Mouse (Mus musculus) urinary bladder, adult 18-20 months (tissue): ENCODE results near the gene Gsk3a.
"Not testable (repeated sequence)": the region's sequence is repeated elsewhere in the genome, so short reads cannot be mapped to it uniquely, and the experiment has no call there.

Experiments
- DNase-seq, 2 experiments: peaks; one replicate each; pipeline ENCODE4 v3.0.0; 2022; ENCODE audit warnings: low spot score in 2 of 2, mixed read lengths in 2 of 2

Gsk3a gene

DNA sequence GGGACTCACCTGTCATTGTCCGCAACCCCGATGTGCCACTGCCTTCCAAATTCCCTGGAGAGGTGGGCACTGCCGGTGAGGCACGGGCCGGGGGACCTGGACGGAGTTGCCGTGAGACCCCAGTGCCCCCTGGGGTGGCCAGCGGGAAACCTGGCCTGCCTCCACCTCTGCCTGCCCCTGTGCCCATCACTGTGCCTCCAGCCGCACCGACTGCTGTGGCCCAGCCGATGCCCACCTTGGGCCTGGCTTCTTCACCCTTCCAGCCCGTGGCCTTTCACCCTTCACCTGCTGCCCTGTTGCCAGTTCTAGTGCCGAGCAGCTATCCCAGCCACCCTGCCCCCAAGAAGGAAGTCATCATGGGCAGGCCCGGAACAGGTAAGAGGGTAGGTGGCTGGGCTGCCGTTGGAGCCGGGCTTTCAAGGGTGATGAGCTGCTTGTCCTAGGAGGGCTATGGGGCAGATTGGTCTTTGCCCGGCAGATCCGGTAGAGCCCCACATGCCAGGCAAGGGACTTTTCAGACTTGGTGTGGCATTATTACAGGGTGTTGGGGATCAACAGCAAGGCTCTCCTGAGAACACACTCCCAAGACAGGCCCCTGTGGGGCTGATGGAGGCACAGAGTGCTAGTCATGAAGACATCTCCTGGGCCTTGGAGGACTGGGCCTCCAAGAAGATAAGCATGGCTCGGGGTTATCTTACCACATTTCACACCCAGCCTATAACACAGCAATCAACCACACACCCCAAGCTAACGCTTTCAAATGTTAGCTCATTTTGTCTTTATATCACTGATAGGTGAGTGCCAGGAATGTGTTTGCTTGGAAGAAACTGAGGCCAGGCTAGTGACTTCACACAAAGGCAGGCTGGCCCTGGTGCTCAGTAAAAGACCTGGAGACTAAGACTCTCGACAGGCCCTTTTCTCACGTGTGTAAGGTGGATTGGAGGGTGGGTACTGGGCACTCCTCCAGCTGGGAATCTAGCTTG is 35.9 kb upstream of the Gsk3a start:
- DNase-seq = no peak

DNA sequence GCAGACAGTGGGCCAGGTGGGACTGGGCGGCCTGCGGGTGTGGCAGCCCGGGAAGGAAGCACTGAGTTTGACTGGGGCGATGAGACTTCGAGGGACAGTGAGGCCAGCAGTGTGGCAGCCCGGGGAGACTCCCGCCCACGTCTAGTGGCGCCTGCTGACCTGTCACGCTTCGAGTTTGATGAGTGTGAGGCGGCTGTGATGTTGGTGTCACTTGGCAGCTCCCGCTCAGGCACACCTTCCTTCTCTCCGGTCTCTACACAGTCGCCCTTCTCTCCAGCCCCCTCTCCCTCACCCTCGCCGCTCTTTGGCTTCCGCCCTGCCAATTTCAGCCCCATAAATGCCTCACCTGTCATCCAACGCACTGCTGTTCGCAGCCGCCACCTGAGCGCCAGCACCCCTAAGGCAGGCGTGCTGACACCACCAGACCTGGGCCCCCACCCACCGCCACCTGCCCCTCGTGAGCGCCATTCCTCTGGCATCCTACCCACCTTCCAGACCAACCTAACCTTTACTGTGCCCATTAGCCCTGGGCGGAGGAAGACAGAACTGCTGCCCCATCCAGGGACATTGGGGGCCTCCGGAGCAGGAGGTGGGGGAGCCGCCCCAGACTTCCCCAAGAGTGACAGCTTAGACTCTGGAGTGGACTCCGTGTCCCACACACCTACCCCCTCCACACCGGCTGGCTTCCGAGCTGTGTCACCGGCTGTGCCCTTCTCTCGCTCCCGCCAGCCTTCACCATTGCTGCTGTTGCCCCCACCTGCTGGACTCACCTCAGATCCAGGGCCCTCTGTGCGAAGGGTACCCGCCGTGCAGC is 35.0 kb upstream of the Gsk3a start:
- DNase-seq = no peak

DNA sequence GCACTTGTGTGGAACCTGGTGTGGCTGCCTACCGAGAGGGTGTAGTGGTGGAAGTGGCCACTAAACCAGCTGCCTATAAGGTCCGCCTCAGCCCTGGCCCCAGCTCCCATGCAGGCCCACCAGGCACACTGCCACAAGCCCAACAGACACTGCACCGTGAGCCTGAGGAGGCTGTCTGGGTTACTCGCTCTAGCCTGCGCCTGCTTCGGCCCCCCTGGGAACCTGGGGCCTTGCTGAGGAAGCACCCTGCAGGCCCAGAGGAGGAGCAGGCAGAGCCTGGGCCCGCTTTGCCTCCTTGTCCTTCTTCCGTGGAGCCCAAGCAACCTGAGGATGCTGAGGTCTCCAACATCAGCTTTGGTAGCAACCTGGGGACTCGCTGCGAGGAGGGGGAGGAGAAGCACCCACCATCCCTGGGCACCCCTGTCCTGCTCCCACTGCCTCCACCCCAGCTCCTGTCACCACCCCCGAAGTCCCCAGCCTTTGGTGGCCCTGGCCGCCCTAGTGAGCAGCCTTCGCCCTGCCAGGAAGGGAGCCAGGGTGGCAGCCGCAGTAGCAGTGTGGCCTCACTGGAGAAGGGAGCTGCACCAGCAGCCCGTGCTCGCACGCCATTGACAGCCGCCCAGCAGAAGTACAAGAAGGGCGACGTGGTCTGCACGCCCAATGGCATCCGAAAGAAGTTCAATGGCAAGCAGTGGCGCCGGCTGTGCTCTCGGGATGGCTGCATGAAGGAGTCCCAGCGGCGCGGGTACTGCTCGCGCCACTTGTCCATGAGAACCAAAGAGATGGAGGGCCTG is 34.2 kb upstream of the Gsk3a start:
- DNase-seq = no peak

DNA sequence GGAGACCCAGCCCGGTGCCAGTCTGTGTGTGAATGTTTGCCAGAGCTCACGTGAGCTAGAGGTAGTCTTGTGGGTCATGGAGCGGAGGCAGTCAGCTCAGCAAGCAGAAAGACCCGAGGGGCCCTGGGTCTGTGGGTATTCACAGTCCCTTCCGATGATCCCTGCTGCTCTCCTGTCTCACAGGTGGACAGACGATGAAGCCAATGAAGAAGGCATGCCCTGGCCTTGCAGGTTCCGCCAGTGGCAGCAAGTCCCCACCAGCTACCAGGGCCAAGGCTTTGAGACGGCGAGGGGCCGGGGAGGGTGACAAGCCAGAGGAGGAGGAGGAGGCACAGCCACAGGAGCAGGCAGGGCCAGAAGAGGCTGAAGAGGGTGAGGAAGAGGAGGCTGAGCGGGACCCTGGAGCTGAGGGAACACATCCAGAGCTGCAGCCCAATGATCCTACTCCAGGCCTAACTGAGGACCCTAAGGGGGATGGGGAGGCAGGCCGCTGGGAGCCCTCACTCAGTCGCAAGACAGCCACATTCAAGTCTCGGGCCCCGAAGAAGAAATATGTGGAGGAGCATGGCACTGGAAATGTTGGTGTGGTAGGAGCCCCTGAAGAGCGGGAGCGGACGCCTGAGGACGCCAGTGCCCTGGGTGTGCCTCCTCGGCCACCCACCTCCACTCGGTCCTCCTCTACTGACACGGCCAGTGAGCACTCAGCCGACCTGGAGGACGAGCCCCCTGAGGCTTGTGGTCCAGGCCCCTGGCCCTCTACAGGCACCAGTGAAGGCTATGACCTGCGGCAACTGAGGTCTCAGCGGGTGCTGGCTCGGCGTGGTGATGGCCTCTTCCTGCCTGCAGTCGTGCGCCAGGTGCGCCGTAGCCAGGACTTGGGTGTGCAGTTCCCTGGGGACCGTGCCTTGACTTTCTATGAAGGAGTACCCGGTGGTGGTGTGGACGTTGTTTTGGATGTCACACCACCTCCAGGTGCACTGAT is 33.3 kb upstream of the Gsk3a start:
- DNase-seq = no peak

DNA sequence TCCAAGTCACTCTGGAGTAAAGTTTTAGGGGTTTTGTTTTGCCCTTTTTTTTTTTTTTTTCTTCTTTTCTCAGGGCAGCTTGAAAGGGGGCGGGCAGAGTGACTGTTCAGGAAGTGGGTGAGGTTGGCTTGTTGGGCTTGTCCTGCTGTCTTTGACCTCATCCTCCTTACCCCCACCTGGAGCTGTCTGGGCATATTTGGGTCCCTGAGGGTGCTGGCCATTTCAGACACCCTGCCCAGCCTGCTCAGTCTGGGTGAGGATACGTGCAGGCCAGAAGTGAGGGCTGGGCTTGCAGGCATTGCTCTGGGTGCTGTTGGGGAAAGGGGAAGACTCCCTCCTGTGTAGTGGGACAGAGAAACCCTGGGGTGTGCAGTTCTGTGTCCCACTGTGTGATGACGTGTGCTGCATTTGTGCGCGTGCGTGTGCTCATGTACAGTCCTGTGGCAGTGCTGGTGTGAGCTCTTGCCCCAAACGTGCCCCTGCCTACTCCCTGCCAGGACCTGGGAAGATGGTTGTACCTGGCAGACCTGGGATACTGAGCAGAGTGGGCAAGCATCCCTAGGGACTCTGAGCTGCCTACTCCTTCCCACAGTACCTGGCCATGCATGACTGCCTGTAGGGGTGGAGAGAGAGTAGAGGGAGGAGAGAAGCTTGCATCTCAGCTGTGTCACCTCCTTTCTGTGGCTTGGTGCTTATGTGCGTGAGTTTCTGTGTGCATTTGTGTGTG is 32.1 kb upstream of the Gsk3a start:
- no peak for DNase-seq

DNA sequence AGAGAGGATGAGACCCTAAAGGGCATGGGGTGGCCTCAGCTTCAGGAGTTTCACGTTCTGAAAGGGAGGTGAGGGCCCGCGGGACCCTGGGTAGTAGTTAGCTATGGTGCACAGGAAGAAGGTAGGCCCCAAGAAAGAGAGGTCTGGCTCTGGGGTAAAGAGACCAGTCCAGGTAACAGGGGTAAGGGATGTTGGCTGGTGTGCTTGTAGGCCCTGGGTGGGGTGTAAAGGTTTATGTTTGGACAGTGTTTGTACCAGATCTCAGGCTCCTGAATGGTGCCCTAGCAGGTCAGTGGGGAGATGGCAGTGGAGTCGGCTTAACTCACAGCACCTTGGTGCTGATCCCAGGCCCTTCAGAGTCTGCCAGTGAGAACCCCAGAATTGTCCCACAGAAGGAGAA is 31.4 kb upstream of the Gsk3a start:
- no peak for DNase-seq

DNA sequence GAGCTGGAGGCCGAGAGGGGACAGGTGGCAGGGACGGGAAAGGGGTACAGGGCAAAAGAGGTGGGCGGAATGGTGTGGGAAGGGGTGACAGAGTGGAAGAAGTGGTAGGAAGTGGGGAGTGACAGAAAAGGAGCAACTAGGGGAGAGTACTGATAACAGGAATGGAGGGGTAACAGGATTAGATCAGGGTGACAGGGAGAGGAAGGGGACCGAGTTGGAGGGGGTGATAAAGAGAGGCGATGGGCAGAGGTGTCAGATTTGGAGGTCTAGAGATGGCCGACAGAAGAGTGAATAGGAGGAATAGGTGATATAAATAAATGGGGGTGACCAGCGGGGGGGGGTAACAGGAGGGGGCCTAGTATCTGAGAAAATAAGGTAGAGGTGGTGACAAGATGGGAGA is 30.9 kb upstream of the Gsk3a start:
- no peak for DNase-seq

DNA sequence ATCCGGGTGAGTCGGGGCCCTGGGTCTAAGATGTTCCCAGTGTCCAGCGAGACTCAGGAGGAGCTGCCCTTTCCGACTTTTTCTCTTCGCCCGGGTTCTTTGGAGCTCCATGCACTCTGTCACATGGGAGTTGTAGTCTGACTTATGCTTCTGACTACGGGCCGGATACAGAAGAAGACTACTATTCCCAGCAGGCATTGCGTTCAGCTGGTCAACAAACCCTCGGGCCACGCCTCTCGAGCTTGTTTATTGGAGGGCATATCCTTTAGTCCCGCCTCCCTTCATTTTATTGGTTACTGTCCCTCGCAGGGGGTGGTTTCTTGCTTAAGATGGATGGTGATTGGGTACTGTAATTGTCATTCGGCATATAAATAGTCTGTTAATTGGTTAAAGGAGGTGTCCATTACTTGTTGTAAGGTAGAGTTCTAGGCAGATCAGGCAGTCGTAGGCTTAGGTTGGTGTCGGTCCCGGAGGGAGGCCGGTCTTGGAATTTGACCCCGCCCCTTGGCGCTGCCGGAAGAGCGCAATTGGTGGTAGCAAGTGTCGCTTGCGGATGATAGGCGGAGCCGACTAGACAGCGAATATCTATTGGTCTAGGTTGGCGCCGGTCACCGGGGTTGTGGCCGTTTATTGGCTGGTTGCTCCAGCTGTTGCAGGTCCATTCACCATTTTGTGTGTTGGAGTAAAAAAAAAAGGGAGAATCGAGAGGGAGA is 30.3 kb upstream of the Gsk3a start:
- DNase-seq = peak; percentile 98

DNA sequence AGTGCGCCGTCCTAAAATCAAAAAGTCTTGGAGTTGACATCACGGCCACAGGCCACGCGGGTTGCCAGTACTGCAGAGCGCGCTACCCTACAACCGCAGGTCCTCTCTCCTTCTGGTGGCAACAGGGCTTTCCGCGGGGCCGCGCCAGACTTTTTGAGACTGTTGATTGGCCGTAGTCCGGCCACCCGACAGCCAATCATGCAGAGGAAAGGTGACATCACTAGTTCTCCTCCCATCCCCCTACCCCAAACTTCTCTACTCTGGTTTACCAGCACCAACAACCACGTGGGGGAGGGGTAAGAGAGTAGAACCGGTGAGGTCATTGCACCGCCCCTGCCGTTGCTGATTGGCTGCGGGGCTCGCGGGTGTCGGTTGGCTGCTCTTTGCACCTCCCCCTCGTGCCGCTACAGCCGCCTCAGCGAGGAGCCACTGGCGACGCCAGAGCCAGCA is 29.7 kb upstream of the Gsk3a start, which contains the start of gene Cic:
Cic (plus strand) TSS at position 404 of the 450 bp plus-strand sequence.
- peak in 1 of 2 experiments; percentile 98 for DNase-seq

DNA sequence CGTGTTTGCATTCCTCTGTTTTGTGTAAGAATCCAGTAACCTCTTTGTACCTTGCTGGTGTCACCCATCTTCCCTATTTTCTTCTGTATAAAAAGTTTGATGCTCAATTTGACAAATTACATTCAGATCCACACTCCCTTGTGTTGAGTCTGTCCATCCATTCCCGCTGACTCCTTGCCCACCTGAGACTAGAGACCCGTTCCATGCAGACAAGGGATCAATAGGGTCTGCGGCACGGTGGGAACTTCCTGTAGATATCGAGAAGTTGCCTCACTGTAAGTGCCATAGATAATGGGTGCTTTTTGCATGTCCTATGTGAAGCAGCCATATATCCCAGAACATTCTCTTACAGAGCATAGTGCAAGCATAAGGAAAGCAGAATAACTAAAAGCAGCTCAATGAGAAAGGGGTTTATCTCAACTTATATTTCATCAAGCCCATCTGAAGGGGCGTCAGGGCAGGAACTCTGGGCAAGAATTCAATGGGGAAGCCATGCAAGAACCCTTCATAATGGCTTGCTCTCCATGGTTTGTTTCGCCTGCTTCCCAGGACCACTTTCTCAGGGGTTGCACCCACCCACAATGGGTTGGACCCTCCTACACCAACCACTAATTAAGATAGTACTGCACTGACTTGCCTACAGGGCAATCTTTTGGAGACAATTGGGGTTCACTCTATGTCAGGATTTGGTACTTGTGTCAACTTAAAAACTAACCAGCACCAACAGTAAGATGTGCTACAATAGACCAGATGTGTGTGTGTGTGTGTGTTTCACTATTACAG is 28.7 kb upstream of the Gsk3a start:
- no peak for DNase-seq

DNA sequence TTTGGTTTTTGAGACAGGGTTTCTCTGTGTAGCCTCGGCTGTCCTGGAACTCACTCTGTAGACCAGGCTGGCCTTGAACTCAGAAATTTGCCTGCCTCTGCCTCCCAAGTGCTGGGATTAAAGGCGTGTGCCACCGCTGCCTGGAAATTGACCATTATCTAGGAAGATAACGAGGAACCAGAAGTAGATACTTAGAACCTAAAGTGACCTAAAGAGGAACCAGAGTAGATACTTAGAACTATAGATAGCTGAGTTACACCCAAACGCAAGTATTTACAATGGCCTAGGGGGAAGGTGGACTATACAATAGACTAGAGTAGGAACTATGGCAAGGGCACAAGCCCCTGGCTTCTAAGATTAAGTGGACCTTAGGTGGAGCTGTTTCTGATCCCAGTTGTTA is 28.1 kb upstream of the Gsk3a start:
- DNase-seq = not testable (repeated sequence)

DNA sequence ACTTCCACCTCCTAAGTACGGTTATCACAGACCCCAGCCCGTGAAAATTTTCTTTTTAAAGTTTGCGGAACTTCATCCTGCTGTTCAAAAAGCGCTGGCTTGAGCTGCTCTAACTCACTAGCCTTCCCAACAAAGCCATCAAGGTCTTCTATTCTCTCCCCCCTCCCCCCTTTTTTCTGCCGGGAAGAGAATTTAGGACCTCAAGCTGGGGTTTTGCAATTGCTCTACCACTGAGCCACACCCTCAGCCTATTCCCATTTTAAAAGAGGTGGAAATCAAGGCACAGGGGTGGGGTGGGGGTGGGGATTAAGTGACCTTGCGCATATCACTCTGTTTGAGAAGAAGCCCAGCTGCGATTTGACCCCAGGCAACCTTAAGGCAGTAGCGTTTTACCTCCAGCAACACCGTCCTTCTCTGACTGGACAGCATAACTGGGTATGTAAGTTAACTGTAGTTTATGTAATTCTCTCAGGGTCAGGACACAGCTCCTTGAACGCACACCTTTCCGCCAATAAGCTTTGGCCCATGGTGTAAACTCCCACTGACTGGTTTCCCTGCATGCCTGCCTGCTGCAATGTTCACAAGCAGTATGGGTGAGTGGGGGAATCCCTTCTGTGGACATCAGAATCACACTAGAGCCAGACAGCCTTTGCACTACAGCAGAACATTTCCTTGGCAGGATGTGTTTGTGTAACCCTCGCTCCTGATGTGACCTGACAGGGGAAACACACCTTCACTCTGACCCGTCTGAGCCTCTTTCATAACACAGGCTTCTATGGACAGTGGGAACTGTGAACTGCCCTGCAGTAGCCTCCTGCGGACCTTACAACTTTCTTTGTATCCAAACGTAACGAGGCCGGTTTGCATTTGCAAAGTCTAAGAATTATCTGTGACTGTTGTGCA is 26.6 kb upstream of the Gsk3a start:
- no peak for DNase-seq

DNA sequence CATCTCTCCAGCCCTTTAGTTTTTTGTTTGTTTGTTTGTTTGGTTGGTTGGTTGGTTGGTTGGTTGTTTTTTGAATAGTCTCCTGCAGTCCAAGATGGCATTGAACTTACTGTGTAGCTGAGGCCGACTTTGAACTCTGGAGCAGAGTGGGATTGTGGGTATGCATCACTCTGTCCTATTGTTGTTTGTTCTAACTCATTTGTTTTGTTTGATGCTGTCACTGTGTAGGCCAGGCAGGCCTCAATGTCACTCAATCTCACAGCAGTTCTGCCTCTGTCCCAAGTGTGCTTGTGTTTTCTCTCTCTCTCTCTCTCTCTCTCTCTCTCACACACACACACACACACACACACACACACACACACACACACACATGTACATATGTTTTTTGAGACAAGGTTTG is 24.2 kb upstream of the Gsk3a start:
- DNase-seq = no peak

DNA sequence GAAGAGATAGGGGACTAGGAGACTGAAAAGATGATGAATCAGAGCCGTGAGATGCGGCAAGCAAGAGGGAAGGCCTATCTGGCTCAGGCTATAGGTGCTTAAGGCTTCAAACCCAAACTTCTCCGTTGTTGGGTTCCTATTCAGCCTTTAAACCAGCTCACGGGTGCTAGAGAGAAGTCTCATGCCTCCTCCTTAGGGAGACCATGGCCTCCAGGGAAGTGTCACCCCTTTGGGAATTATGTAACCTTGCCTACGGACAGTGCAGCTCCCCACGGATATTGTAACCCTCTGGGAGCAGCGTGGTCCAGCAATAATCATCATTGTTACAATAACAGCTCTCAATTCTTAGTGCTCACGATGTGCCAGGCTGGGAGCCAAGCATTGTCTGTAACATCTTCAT is 14.2 kb upstream of the Gsk3a start:
- DNase-seq = no peak

DNA sequence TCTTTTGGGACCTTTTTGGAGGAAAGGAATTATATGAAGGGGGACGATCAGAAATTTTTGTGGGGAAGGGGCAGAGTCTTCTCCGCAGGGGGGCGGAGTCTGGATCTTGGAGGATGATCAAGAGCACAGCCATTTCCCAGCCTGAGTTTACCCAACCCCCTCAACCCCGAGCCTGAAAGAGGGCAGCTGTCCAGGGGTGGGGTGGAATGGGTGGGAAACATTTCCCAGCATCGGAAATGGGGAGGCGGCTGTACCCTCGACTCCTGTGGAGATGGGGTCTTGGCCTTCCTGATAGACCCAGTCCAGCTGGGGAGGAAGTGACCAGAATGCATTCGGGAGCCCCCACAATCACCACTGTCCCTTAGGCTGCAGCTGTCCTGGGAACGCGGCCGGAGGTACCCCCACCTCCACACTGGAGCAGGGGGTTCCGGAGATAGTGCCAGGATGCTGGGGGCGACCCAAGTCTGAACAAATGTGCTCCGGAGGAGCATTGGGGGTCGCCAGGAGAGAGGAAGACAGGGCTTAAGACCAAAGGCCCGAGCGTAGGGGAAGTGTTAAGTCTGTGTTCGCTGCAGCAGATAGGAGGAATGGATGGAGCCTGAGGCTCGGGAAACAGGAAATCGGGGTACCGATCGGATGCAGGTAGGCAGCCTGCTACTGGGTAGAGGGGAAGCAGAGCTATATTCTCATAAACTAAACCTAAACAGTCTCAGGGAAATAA is 13.6 kb upstream of the Gsk3a start:
- DNase-seq = no peak

DNA sequence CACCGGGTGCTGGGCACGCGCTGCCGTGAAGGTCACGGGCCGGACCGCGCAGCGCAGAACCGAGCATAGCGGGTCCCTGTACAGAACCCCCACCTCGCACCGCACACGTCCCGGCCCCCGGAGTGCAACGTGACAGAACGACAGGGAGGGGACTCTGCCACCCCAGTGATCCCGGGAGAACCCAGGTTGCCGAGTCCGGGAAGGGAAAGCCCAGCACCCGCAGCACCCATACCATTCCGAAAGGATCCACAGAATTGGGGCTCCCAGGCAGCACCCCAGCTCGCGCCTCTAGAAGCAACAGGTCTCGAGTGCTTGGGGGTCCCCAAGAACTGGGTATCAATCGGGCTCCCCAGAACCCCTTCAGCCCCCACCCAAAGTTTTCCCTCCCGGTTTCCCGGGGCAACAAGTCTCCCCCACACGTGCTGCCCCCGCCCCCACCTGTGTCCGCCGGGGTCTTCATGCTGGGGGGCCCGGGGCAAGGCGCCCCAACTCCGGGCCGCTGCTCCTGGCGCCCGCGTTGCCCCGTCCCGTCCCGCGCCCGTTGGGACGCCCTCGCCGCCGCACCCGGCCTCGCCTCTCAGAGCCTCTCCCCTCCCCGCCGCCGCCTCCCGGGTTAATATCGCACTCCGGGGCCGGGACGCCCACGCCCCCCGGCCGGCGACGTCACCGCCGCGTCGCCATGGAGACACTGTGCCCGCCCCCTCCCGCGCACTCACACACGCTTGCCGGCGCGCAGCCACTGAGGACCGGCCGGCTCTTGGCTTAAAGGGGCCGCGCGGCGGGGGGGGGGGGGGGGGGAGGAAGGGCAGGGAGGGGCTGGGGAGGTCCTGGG is 12.7 kb upstream of the Gsk3a start, which contains the start of gene Erf:
Erf (minus strand) TSS at position 621 of the 832 bp plus-strand sequence.
- peak; percentile 91 to 94 for DNase-seq
